Mouse (Mus musculus) frontal cortex, postnatal 25 days (tissue): Measurements from ENCODE around the gene Chpt1.
"Not testable (repeated sequence)": the region's sequence is repeated elsewhere in the genome, so short reads cannot be mapped to it uniquely, and the experiment has no call there.

Experiments
- DNase-seq, 2 experiments: peaks; one replicate each; pipeline ENCODE4 v3.0.0; 2022; ENCODE audit warnings: low spot score in 2 of 2

The Chpt1 gene

GRCm38 (mm10) chr10:88503421-88504314 is at the start of gene Chpt1:
Gene Chpt1 (minus strand): TSS chr10:88504073.
- DNase-seq = peak; percentile 57 to 63

DNA sequence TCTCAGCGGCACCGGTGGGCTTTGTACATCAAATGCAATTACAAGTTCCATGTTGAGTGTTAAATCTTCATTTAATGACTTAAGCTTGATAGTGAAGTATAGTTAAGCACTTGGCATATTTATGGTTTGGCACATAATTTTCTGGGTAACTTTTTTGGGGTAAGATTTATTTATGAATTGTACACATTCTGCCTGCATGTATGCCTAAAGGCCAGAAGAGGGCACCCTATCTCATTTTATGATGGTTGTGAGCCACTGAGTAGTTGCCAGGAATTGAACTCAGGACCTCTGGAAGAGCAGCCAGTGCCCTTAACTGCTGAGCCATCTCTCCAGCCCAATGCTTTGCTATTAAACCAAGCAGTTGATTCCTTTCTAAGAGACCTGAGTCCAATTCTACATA is 48.9 kb upstream of the Chpt1 start:
- DNase-seq = no peak

DNA sequence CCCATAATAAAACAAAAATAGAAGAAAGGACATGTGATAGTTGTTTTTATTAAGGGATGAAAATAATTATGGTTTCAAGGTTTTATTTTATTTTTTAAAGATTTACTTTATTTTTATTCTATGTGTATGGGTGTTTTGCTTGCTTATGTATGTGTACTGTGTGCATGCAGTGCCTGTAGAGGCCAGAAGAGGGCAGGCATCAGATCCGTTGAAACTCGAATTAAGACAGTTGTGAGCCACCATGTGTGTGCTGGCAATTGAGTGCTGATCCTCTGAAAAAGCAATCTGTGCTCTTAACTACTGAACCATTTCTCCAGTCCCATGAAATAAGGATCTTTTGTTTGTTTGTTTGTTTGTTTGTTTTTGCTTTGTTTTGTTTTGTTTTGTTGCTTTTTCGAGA is 46.4 kb upstream of the Chpt1 start:
- no peak for DNase-seq

DNA sequence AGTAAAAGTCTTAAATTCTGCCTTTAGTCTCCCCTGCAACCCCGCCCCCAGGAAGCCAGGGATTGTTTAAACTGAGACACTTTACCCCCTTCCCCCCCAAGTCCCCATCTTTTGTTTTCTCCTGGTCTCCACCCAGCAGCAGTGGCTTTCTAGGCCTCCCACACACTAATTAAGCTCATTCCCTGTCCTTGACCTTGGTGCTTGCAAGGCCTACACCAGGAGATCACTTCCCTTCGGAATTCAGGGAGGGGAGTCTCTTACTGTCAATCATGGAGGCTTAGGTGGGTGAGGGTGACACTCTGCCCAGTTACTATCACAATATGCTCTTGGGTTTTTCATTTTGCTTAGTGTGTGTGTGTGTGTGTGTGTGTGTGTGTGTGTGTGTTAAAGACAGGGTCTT is 43.8 kb upstream of the Chpt1 start:
- no peak for DNase-seq

- DNase-seq = no peak
Observed at GRCm38 (mm10) chr10:88530631-88531030, 26.8 kb upstream of the Chpt1 start.

DNA sequence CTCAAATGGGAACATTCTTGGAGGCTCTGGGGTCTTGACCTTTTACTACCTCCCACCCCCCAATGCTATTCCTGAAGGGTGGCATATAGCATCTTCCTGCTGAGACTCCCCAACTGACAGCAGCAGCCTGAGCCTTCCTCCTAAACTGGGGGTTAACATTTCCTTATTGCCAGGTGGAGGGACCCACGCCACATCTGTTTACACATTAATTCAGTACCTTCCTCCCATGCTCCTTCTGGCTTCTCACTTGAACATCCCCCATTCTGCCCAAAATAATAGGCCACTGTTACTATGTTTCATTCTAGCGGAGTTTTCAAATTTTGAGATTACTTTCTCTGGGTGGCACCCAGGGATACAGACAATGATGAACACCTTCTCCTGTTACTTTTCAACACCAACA is 20.1 kb upstream of the Chpt1 start:
- DNase-seq = no peak

- no peak for DNase-seq
Observed at GRCm38 (mm10) chr10:88523212-88523611, 19.3 kb upstream of the Chpt1 start.

DNA sequence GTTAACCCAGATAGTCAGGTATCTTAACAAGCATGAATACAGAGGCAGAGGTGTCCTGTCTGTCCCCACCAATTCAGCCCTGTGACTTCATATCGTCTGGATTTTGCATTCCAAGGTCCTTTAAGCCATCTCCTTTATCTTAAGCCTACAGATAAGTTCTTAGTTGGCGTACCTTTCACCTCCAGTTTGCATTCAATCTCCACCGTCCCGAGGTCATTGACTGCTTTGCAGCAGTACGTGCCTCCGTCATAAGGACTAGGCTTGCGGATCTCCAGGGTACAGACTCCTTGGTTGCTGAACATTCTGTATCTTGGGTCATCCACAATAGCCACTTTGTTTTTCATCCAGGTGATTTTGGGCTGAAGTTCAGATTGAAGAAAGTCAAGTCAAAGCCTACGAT is 18.9 kb upstream of the Chpt1 start:
- DNase-seq = no peak

DNA sequence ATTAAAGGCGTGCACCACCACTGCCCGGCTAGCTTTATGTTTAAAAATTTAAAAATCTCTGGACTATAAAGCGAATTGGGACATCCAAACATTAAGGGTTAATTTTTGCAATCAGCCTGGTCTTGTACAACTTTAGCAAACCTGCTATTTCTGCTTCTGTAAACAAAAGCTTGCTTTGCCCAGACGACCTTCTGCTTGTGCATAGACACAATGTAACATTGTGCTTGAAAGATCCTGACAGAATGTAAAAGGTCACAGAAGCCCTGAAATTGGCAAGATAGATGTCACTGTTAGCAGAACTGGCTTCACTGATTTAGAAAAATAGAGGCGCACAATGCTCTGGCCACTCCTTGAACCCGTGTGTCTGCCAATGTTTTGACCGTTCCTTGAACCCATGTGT is 11.2 kb upstream of the Chpt1 start:
- not testable (repeated sequence) for DNase-seq

- peak in 1 of 2 experiments; percentile 19 for DNase-seq
Observed at GRCm38 (mm10) chr10:88514495-88514894, 10.6 kb upstream of the Chpt1 start.

DNA sequence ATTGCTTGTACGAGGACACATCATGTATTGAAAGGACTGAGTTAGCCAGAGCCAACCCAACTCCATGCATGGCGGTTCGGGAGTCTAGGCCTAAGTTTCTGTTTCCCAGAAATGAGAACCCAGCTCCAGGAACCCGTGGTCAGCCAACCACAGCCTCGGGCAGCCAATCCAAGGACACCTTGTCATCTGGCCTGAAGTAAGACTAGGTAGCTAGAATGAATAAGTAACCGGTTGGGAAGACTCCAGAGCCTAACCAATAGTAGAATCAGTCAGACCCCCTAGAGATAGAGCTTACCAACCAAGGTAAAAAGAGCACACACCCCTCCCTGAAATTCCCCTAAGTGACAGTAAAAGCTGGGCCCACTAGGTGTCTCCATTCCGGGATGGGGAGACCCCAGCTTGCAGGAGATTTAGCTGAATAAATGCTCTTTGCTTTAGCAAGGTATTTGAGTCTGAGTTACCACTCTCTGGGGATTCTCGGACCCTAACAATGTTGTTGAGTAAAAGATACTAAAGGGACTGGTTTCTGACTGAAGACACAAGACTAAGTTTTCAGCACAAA is 9.8 kb upstream of the Chpt1 start:
- DNase-seq = no peak

DNA sequence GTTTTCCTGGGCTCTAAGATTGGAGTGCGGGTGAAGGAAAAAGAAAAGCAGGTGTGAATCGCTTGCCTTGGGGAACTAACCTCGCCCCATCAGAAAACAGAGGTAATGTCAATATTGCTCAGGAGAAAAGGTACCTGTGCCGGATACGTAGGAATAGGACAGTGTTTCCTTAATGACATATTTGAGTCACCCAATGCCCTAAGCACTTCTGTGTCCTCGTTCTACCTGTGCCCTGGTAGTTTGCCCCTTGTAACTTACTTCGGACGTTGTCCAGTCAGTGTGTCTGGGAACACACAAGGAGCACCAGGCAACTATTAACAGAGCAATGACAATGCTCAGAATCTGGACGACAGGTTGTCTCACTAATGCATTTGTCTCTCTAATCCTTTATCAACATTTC is 7.5 kb upstream of the Chpt1 start:
- no peak for DNase-seq

- DNase-seq = no peak
Observed at GRCm38 (mm10) chr10:88510503-88511271, 6.8 kb upstream of the Chpt1 start.

GRCm38 (mm10) chr10:88507691-88508143 is 3.8 kb upstream of the Chpt1 start:
- no peak for DNase-seq

GRCm38 (mm10) chr10:88505256-88505655 is 1.4 kb upstream of the Chpt1 start:
- DNase-seq = no peak

- no peak for DNase-seq
Observed at GRCm38 (mm10) chr10:88504481-88504880, 608 bp upstream of the Chpt1 start.

DNA sequence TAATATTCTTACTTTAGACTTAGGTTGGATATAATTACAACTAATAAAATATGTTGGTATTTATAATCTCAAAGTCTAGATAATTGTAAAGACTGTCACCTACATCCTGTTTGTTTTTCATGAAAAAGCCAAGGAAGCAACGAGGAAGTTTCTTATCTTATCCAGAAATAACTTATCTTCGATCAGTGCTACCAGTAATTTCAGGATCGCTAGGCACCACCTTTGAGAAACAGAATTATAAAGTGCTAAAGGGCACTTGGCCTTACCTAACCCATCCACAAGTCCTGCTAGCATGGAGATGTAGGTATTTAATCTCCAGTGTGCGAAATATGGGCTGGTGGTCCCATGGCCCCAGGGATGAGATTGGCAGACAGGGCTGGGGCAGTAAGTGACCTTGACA is 954 bp downstream of the Chpt1 start:
- DNase-seq = no peak

- no peak for DNase-seq
Observed at GRCm38 (mm10) chr10:88501886-88502765, 1.7 kb downstream of the Chpt1 start.

DNA sequence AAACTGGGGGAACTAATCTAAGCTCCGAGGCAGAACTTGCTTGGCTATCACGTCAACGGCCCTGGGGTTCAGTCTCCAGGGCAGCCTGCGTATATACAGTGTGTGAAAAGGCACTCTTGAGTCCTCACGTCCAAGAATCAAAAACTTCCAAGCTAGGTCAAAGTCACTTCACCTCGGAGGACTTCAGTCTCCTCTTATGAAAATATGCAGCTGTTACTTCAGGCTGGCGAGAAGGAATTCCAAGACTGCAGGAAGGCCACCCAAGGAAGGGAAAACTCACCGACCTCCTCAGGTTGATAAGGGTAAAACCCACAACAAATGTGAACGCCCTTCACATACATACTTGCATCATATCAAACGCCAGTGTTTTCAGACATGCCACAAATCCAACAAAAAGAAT is 2.5 kb downstream of the Chpt1 start:
- no peak for DNase-seq

DNA sequence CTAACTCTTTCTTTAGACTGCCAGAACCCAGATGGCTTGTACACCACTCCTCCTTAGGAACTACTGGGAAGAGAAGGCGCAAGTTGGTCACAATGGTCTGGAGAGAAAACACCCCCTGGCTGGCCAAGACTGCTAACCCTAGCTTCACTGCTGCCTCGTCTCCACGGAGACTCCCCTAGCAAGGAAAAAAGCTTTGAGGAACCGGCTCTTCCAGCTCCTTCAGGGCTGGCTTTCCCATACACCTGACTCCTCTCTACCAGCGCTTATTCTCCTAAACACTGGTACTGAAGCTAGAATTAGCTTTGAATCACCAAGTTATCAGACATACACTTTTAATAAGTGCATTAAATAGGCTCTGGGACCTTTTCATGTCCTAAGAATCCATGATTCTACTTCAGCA is 3.9 kb downstream of the Chpt1 start:
- DNase-seq = no peak

- no peak for DNase-seq
Observed at GRCm38 (mm10) chr10:88496864-88497564, 6.9 kb downstream of the Chpt1 start.
